Mouse (Mus musculus) myocyte (in vitro differentiated cells): Measurements from ENCODE around the gene Hpgd.

ENCODE experiments used
- CEBPB ChIP-seq: IDR thresholded peaks from 2 replicates; pipeline ENCODE4 v1.6.1; 2011; ENCODE audit warnings: mild to moderate bottlenecking, moderate library complexity; ENCODE audit not compliant: poor library complexity, insufficient read depth, severe bottlenecking
- E2F4 ChIP-seq: IDR thresholded peaks from one replicate; pipeline ENCODE4 v1.6.1; 2011; ENCODE audit warnings: mild to moderate bottlenecking, control low read depth, moderate library complexity; ENCODE audit not compliant: insufficient read depth
- MAX ChIP-seq: IDR thresholded peaks from one replicate; pipeline ENCODE4 v1.6.1; 2011; ENCODE audit warnings: low read depth, mild to moderate bottlenecking, control low read depth
- MYOD1 ChIP-seq, 3 experiments: IDR thresholded peaks; one replicate each; pipeline ENCODE4 v1.6.1; 2011; ENCODE audit warnings: control low read depth in 2 of 3, low read depth in 2 of 3, mild to moderate bottlenecking in 2 of 3, moderate library complexity in 1 of 3; ENCODE audit not compliant: insufficient read length in 2 of 3, control insufficient read depth in 1 of 3
- MYOG ChIP-seq, 3 experiments: IDR thresholded peaks; one replicate each; pipeline ENCODE4 v1.6.1; 2011; ENCODE audit warnings: control low read depth in 2 of 3, low read depth in 2 of 3, mild to moderate bottlenecking in 2 of 3; ENCODE audit not compliant: insufficient read length in 2 of 3, control insufficient read depth in 1 of 3, insufficient read depth in 1 of 3
- POLR2A ChIP-seq: IDR thresholded peaks from one replicate; pipeline ENCODE4 v1.6.1; 2011; ENCODE audit warnings: low read depth, mild to moderate bottlenecking, control low read depth, moderate library complexity; ENCODE audit not compliant: insufficient read length
- REST ChIP-seq: IDR thresholded peaks from one replicate; pipeline ENCODE4 v1.6.1; 2011; ENCODE audit warnings: mild to moderate bottlenecking, control low read depth, moderate library complexity; ENCODE audit not compliant: insufficient read depth, insufficient read length
- SRF ChIP-seq: IDR thresholded peaks from one replicate; pipeline ENCODE4 v1.6.1; 2011; ENCODE audit warnings: low read depth; ENCODE audit not compliant: control insufficient read depth, insufficient read length
- TCF12 ChIP-seq: IDR thresholded peaks from one replicate; pipeline ENCODE4 v1.6.1; 2011; ENCODE audit warnings: mild to moderate bottlenecking, control low read depth; ENCODE audit not compliant: poor library complexity, insufficient read depth, severe bottlenecking
- USF1 ChIP-seq: IDR thresholded peaks from one replicate; pipeline ENCODE4 v1.6.1; 2011; ENCODE audit warnings: low read depth, mild to moderate bottlenecking, control low read depth, moderate library complexity

- TF ChIP-seq MYOD1 (IDR thresholded peaks at IDR 0.05; ENCODE audit: control insufficient read depth in 1 of 3, insufficient read length in 2 of 3, low read depth in 2 of 3) (no peak), E2F4 (no peak), SRF (no peak), MYOG (IDR thresholded peaks at IDR 0.05; ENCODE audit: control insufficient read depth in 1 of 3, insufficient read depth in 1 of 3, insufficient read length in 2 of 3, low read depth in 2 of 3) (no peak), POLR2A (no peak), TCF12 (no peak), MAX (no peak), USF1 (no peak), CEBPB (no peak), REST (no peak)
Measured at GRCm38 (mm10) chr8:56283936-56284335, 10.4 kb upstream of the Hpgd start.
